Mouse (Mus musculus) hindbrain, postnatal 0 days (tissue): ENCODE results near the gene Abraxas2. TPM values are rescaled to one million over a fixed set of nuclear protein-coding genes. Genes with fewer than 3 reads are reported as not detected.

Experiments used
- ATAC-seq: fragments of 200-750 bp; cut with Nextera tagmentation; 2 replicates; pipeline ENCODE4 v1.8.0; 2017; ENCODE audit warnings: mild to moderate bottlenecking, moderate TSS enrichment, moderate library complexity
- DNase-seq: peaks from one replicate; pipeline ENCODE4 v3.0.0-alpha.2; 2015; ENCODE audit warnings: low spot score
- H3K27ac ChIP-seq: fragments of 300-500 bp; sonication (generic); 2 replicates; pipeline ENCODE4 v1.5.1; 2014; ENCODE audit warnings: mild to moderate bottlenecking
- H3K27me3 ChIP-seq: fragments of 300-500 bp; sonication (generic); 2 replicates; pipeline ENCODE4 v1.6.1; 2014; ENCODE audit warnings: low read length, mixed read lengths; ENCODE audit not compliant: insufficient read depth
- H3K36me3 ChIP-seq: fragments of 300-500 bp; sonication (generic); 2 replicates; pipeline ENCODE4 v1.6.1; 2014; ENCODE audit warnings: low read length, mixed read lengths; ENCODE audit not compliant: insufficient read depth
- H3K4me1 ChIP-seq: fragments of 300-500 bp; sonication (generic); 2 replicates; pipeline ENCODE4 v1.6.1; 2014; ENCODE audit warnings: antibody characterized with exemption, low read length, mixed read lengths; ENCODE audit not compliant: insufficient read depth
- H3K4me2 ChIP-seq: fragments of 300-500 bp; sonication (generic); 2 replicates; pipeline ENCODE4 v1.6.1; 2014; ENCODE audit warnings: low read depth, mild to moderate bottlenecking, low read length, moderate library complexity, mixed read lengths
- H3K4me3 ChIP-seq: fragments of 300-500 bp; sonication (generic); 2 replicates; pipeline ENCODE4 v1.5.1; 2014; ENCODE audit warnings: low read length
- H3K9ac ChIP-seq: fragments of 300-500 bp; sonication (generic); replicated peaks from 2 replicates; pipeline ENCODE4 v1.6.1; 2014; ENCODE audit warnings: mild to moderate bottlenecking, low read length, moderate library complexity, mixed read lengths
- H3K9me3 ChIP-seq: fragments of 300-500 bp; sonication (generic); 2 replicates; pipeline ENCODE4 v1.6.1; 2016; ENCODE audit warnings: low read length, mixed read lengths
- CTCF ChIP-seq: IDR thresholded peaks from 2 replicates; pipeline ENCODE4 v1.5.1; 2016; ENCODE audit warnings: antibody characterized with exemption, control low read depth, low read depth
- WGBS: fragments of 180-500 bp; shearing (Covaris S2); extraction: QIAGEN DNeasy Blood & Tissue Kit; methylation state at CpG from one replicate; pipeline ENCODE4 v1.1.7; 2014; 5-methylcytosine and 5-hydroxymethylcytosine counted together
- polyA plus RNA-seq: library from polyadenylated mRNA; unstranded; fragments of >200 nt; fragmentation: Nextera tagmentation; extraction: Ambion mirVana; gene quantifications from 2 replicates; pipeline ENCODE4 v1.2.1, GENCODE M21; 2015
- total RNA-seq: library from RNA; depleted of rRNA; stranded (reverse); fragments of >200 nt; gene quantifications from 2 replicates; pipeline ENCODE4 v1.2.3, GENCODE M21; 2014; rRNA removed

Abraxas2 gene
- total RNA-seq (22.2 and 23.6 TPM in 2 replicates), polyA plus RNA-seq (33.1 and 36.4 TPM in 2 replicates)

DNA sequence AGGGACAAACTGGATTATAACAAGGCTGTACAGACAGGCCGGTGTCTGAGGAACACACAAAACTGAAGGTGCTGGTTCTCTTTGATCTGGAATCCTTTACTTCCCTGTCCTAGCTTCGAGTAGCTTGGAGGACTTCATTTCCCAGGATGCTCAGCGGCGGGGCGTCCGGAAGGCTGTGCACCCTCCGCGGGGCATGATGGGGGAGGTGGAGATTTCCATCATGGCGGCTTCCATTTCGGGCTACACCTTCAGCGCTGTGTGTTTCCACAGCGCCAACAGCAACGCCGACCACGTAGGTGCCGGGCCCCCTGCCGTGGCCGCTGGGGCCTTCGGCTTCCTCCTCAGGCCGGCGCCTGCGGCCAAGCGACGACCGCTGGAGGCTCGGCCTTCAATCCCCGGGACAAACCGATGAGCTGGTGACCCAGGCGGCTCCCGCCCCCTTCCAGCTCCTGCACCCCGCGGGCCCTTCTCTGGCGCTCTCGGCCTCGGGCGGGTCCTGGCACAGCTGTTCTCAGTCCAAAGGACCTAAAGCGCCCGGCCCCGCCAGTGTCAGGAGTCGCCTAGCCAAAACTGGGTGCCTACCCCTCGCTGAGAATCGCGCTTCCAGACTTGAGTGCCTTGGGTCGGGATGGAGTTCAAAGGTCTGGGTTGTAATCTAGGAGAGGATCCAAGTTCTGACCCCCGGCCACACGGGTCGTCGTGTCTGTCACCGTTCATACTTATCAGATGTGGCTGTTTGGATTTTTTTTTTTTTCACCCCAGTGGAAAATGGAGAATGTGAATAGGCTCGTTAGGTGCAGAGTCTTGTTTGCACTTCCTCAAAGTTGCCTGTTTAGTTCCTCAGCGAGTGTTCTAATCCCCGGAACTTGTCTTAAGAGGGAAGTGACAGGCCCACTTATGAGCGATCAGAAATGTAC, at the start of gene Abraxas2:
Gene Abraxas2 (plus strand): TSS at position 184 of the 917 bp plus-strand sequence.
- Histone ChIP-seq H3K9me3 (no peaks in the 10 kb centered on the region), H3K27me3 (no peaks in the 10 kb centered on the region), H3K4me3 (peak within 1 kb of the TSS; percentile 95), H3K27ac (peak within 1 kb of the TSS; percentile 78), H3K9ac (peak within 1 kb of the TSS; percentile 84), H3K4me1 (peaks cover 13% of the 10 kb centered on the region; the same call in 1 of the 2 replicates), H3K4me2 (peak within 1 kb of the TSS; percentile 92), H3K36me3 (no peaks in the 10 kb centered on the region)
- ATAC-seq (peak; percentile 96), DNase-seq (peak; percentile 94)
- under 1% methylated on average over 53 of the region's 53 CpGs for WGBS
- TF ChIP-seq CTCF: no peak

DNA sequence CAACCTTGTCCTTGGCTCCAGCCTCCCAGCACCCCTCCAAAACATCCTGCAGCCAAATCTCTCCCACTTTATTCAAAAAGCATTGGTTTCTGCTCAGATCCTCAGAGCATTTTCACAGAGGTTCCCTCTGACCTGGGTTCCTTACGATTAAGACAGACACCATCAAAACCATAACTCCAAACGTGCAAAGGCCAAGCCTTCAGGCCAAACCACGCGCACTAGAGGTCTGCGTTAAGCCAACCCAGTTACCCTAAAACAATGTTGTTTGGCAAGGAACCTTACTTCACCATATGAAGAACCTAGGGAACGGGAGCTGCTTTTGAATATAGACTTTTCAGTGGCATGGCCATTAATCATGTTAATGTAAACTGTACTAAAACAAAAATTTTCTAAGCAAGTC, 49.3 kb upstream of the Abraxas2 start:
- no peak for DNase-seq
- H3K9ac ChIP-seq: peak overlapping the region; percentile 28; the same call in 1 of the 2 replicates
- H3K4me3 ChIP-seq: no peak overlapping the region
- WGBS: 29% methylated on average over 6 of the region's 6 CpGs
- no peaks in the 10 kb centered on the region for H3K27me3 ChIP-seq
- H3K9me3 ChIP-seq: no peaks in the 10 kb centered on the region
- peak overlapping the region; percentile 76; the same call in 1 of the 2 replicates for H3K27ac ChIP-seq
- H3K4me2 ChIP-seq: peak overlapping the region; percentile 85
- H3K36me3 ChIP-seq: no peaks in the 10 kb centered on the region
- ATAC-seq: no peak
- peaks cover 39% of the 10 kb centered on the region for H3K4me1 ChIP-seq
- TF ChIP-seq CTCF: no peak

DNA sequence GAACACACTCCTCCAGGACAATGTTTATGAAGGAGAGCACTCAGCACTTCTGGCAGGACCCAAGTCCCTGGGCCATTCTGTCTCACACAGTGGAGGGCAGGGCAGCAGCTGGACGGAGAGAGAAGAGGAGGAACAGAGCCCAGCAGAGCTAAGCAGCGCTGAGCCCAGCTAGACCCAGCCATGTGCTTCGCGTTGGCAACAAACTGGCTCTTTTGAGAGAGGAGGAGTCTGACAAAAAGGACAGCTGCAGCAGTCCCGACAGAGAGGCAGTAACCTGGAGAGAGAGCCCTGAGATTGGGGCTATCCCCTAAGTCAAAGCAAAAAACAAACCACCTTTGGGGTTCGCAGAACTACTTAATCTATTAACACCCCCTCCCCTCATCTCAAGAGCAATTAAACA, 48.7 kb upstream of the Abraxas2 start:
- H3K4me3 ChIP-seq: no peak overlapping the region
- WGBS: 25% methylated on average over 6 of the region's 6 CpGs
- H3K9ac ChIP-seq: no peak overlapping the region
- H3K27me3 ChIP-seq: no peaks in the 10 kb centered on the region
- H3K36me3 ChIP-seq: no peaks in the 10 kb centered on the region
- DNase-seq: peak; percentile 76
- no peaks in the 10 kb centered on the region for H3K9me3 ChIP-seq
- H3K4me2 ChIP-seq: peak overlapping the region; percentile 85
- peaks cover 39% of the 10 kb centered on the region for H3K4me1 ChIP-seq
- peak overlapping the region; percentile 76; the same call in 1 of the 2 replicates for H3K27ac ChIP-seq
- no peak for ATAC-seq
- no peak for TF ChIP-seq CTCF

DNA sequence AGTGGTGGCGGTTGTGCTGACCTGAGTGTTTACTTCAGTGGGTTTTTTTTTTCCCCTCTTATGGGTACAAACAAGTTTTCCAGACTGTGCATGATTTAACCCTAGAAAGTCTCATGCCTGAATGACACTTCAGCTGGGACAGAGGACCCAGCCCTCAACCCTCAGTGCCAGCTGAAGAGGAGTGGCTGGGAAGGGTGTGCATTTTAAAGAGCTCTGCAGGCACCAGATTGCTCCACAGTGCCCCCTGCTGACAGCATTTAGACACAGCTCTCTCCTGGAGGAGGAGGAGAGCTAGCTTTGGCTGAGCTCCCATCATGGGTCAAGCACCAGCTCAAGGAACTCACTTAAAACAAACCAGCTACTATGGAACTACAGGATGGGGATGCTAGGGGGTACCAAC, 48.1 kb upstream of the Abraxas2 start:
- ATAC-seq (peak; percentile 31; the same call in 1 of the 2 replicates), DNase-seq (peak; percentile 93)
- no peaks in the 10 kb centered on the region for H3K36me3 ChIP-seq
- H3K4me2 ChIP-seq: peak overlapping the region; percentile 85
- no peaks in the 10 kb centered on the region for H3K9me3 ChIP-seq
- H3K27me3 ChIP-seq: no peaks in the 10 kb centered on the region
- H3K9ac ChIP-seq: no peak overlapping the region
- H3K27ac ChIP-seq: peak overlapping the region; percentile 43; the same call in 1 of the 2 replicates
- peak; percentile 91 for TF ChIP-seq CTCF
- WGBS: 70% methylated on average over 1 of the region's 1 CpGs
- H3K4me1 ChIP-seq: peaks cover 34% of the 10 kb centered on the region
- no peak overlapping the region for H3K4me3 ChIP-seq

DNA sequence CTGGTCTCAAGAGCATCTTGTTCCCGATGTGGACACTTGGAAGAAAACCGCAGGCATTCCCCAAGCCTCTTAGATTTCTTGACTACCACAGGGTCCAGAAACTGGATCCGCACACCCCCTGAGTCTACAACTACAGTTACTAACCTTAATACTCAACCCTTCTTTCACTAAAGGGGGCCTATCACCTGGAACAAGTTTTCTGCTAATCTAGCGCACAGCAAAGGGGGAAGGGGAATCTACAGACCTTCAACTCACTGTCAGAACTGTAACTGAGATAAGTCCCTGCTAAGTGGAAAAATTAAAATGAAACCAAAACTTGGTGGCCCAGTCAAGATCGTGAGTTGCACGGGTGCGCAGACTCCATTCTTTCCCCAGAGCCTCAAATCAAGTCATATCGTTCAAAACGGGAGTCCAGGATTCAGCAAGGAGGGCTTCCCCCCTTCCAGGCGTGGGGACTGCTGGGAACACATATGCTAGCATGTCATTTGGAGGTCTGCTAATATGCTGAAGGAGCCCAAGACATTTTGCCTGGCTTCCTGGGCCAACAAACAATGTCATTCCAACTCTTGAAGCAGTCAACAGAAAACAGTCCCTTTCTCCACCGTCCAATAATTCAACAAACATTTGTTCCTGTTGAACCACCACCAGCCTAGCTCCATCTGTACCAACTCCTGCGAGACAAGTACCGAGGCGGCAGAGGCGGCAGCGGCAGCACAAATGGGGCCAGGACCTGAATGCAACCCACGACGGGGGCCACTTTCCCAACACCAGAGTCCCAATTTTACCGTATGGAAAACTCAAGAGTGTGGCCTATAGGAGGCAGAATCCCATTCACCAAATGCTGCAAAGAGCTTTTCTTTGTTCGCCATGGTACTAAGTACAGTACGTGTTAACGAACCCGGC, 47.1 kb upstream of the Abraxas2 start:
- Histone ChIP-seq H3K9me3 (no peaks in the 10 kb centered on the region), H3K4me1 (peaks cover 23% of the 10 kb centered on the region), H3K4me3 (peak overlapping the region; percentile 75), H3K27me3 (no peaks in the 10 kb centered on the region), H3K36me3 (no peaks in the 10 kb centered on the region), H3K27ac (peak overlapping the region; percentile 90), H3K9ac (peak overlapping the region; percentile 65), H3K4me2 (peak overlapping the region; percentile 85)
- peak; percentile 53 for DNase-seq
- no peak for ATAC-seq
- 14% methylated on average over 23 of the region's 23 CpGs for WGBS
- TF ChIP-seq CTCF: peak; percentile 32; the same call in 1 of the 2 replicates
